Mouse (Mus musculus) hindbrain, embryonic 11.5 days (tissue): Measurements from ENCODE around the gene Fancc. TPM values are rescaled to one million over a fixed set of nuclear protein-coding genes. Genes with fewer than 3 reads are reported as not detected.

Source experiments
- ATAC-seq: fragments of 200-750 bp; cut with Nextera tagmentation; 2 replicates; pipeline ENCODE4 v1.8.0; 2017; ENCODE audit warnings: mild to moderate bottlenecking, moderate TSS enrichment, moderate library complexity; ENCODE audit not compliant: low FRiP score
- DNase-seq: peaks from one replicate; pipeline ENCODE4 v3.0.0-alpha.2; 2015; ENCODE audit warnings: low spot score
- H3K27ac ChIP-seq: fragments of 300-500 bp; sonication (generic); 2 replicates; pipeline ENCODE4 v1.5.1; 2014; ENCODE audit warnings: mild to moderate bottlenecking, low read depth, low read length
- H3K27me3 ChIP-seq: fragments of 300-500 bp; sonication (generic); 2 replicates; pipeline ENCODE4 v1.6.1; 2014; ENCODE audit warnings: mild to moderate bottlenecking, low read length, moderate library complexity, mixed read lengths; ENCODE audit not compliant: control insufficient read depth, insufficient read depth
- H3K36me3 ChIP-seq: fragments of 300-500 bp; sonication (generic); 2 replicates; pipeline ENCODE4 v1.6.1; 2014; ENCODE audit warnings: mild to moderate bottlenecking, low read length, moderate library complexity, mixed read lengths; ENCODE audit not compliant: control insufficient read depth, insufficient read depth
- H3K4me1 ChIP-seq: fragments of 300-500 bp; sonication (generic); replicated peaks from 2 replicates; pipeline ENCODE4 v1.6.1; 2014; ENCODE audit warnings: low read length, mixed read lengths; ENCODE audit not compliant: control insufficient read depth, insufficient read depth
- H3K4me2 ChIP-seq: fragments of 300-500 bp; sonication (generic); replicated peaks from 2 replicates; pipeline ENCODE4 v1.6.1; 2014; ENCODE audit warnings: mild to moderate bottlenecking, low read depth, low read length
- H3K4me3 ChIP-seq: fragments of 300-500 bp; sonication (generic); 2 replicates; pipeline ENCODE4 v1.5.1; 2014; ENCODE audit warnings: low read depth, low read length
- H3K9ac ChIP-seq: fragments of 300-500 bp; sonication (generic); 2 replicates; pipeline ENCODE4 v1.6.1; 2014; ENCODE audit warnings: low read depth, low read length
- H3K9me3 ChIP-seq: fragments of 300-500 bp; sonication (generic); 2 replicates; pipeline ENCODE4 v1.6.1; 2016; ENCODE audit warnings: low read length; ENCODE audit not compliant: control insufficient read depth
- WGBS: fragments of 180-500 bp; shearing (Covaris S2); extraction: QIAGEN DNeasy Blood & Tissue Kit; methylation state at CpG from one replicate; pipeline ENCODE4 v1.1.7; 2014; 5-methylcytosine and 5-hydroxymethylcytosine counted together
- polyA plus RNA-seq: library from polyadenylated mRNA; unstranded; fragments of >200 nt; fragmentation: Nextera tagmentation; extraction: Ambion mirVana; gene quantifications from 2 replicates; pipeline ENCODE4 v1.2.1, GENCODE M21; 2014

Gene Fancc
- polyA plus RNA-seq, 1 experiment from 2014 or later, result 26.1 TPM

GRCm38 (mm10) chr13:63249171-63249570, 247.9 kb downstream of the Fancc start:
- no peaks in the 10 kb centered on the region for H3K36me3 ChIP-seq
- H3K9me3 ChIP-seq, result no peaks in the 10 kb centered on the region
- DNase-seq, result no peak
- no peaks in the 10 kb centered on the region for H3K27me3 ChIP-seq
- no peak overlapping the region for H3K4me3 ChIP-seq
- 94% methylated on average over 7 of the region's 7 CpGs for WGBS
- no peak overlapping the region for H3K4me2 ChIP-seq
- no peak overlapping the region for H3K9ac ChIP-seq
- H3K4me1 ChIP-seq, result peaks cover 2% of the 10 kb centered on the region; the same call in 1 of the 2 replicates
- H3K27ac ChIP-seq, result no peak overlapping the region
- no peak for ATAC-seq

GRCm38 (mm10) chr13:63248318-63248717, 248.8 kb downstream of the Fancc start:
- WGBS, result 90% methylated on average over 10 of the region's 10 CpGs

GRCm38 (mm10) chr13:63247631-63248030, 249.4 kb downstream of the Fancc start:
- ATAC-seq, result no peak
- 96% methylated on average over 11 of the region's 11 CpGs for WGBS
- no peak overlapping the region for H3K4me3 ChIP-seq
- no peak for DNase-seq
- no peaks in the 10 kb centered on the region for H3K27me3 ChIP-seq
- H3K27ac ChIP-seq, result no peak overlapping the region
- no peak overlapping the region for H3K9ac ChIP-seq
- no peaks in the 10 kb centered on the region for H3K9me3 ChIP-seq
- H3K36me3 ChIP-seq, result no peaks in the 10 kb centered on the region
- H3K4me1 ChIP-seq, result peaks cover 2% of the 10 kb centered on the region; the same call in 1 of the 2 replicates
- H3K4me2 ChIP-seq, result no peak overlapping the region

More at GRCm38 (mm10) chr13:63248318-63248717, 248.8 kb downstream of the Fancc start:
- no peaks in the 10 kb centered on the region for H3K9me3 ChIP-seq
- no peak overlapping the region for H3K4me3 ChIP-seq
- H3K4me1 ChIP-seq, result peaks cover 2% of the 10 kb centered on the region; the same call in 1 of the 2 replicates
- H3K27ac ChIP-seq, result no peak overlapping the region
- no peak for DNase-seq
- no peak overlapping the region for H3K9ac ChIP-seq
- H3K27me3 ChIP-seq, result no peaks in the 10 kb centered on the region
- no peak overlapping the region for H3K4me2 ChIP-seq
- H3K36me3 ChIP-seq, result no peaks in the 10 kb centered on the region
- no peak for ATAC-seq

GRCm38 (mm10) chr13:63247041-63247440, 250.0 kb downstream of the Fancc start:
- no peaks in the 10 kb centered on the region for H3K9me3 ChIP-seq
- 70% methylated on average over 7 of the region's 7 CpGs for WGBS
- H3K27me3 ChIP-seq, result no peaks in the 10 kb centered on the region
- no peak overlapping the region for H3K9ac ChIP-seq
- DNase-seq (no peak), ATAC-seq (no peak)
- H3K4me3 ChIP-seq, result no peak overlapping the region
- no peak overlapping the region for H3K27ac ChIP-seq
- H3K4me1 ChIP-seq, result peaks cover 2% of the 10 kb centered on the region; the same call in 1 of the 2 replicates
- H3K36me3 ChIP-seq, result no peaks in the 10 kb centered on the region
- H3K4me2 ChIP-seq, result no peak overlapping the region

- H3K9ac ChIP-seq, result no peak overlapping the region
- no peak overlapping the region for H3K4me2 ChIP-seq
- WGBS, result 83% methylated on average over 12 of the region's 12 CpGs
- no peak overlapping the region for H3K27ac ChIP-seq
- no peaks in the 10 kb centered on the region for H3K9me3 ChIP-seq
- no peak overlapping the region for H3K4me3 ChIP-seq
- DNase-seq, result no peak
- no peaks in the 10 kb centered on the region for H3K36me3 ChIP-seq
- H3K27me3 ChIP-seq, result no peaks in the 10 kb centered on the region
- H3K4me1 ChIP-seq, result peaks cover 2% of the 10 kb centered on the region; the same call in 1 of the 2 replicates
- no peak for ATAC-seq
Measured at GRCm38 (mm10) chr13:63246332-63246940, 250.6 kb downstream of the Fancc start.

- Histone ChIP-seq H3K27ac (no peak overlapping the region), H3K4me2 (no peak overlapping the region), H3K36me3 (no peaks in the 10 kb centered on the region), H3K9ac (no peak overlapping the region), H3K27me3 (no peaks in the 10 kb centered on the region), H3K4me3 (no peak overlapping the region), H3K9me3 (no peaks in the 10 kb centered on the region), H3K4me1 (peaks cover 4% of the 10 kb centered on the region; the same call in 1 of the 2 replicates)
- WGBS, result 71% methylated on average over 4 of the region's 4 CpGs
- DNase-seq (no peak), ATAC-seq (no peak)
Measured at GRCm38 (mm10) chr13:63245812-63246211, 251.3 kb downstream of the Fancc start.

- no peak for DNase-seq
- WGBS, result 50% methylated on average over 9 of the region's 9 CpGs
- H3K27me3 ChIP-seq, result 0 out of 2 replicates have a peak, but pooled peaks cover 2% of the 10 kb centered on the region
- no peaks in the 10 kb centered on the region for H3K9me3 ChIP-seq
- H3K27ac ChIP-seq, result no peak overlapping the region
- peaks cover 4% of the 10 kb centered on the region; the same call in 1 of the 2 replicates for H3K4me1 ChIP-seq
- no peaks in the 10 kb centered on the region for H3K36me3 ChIP-seq
- ATAC-seq, result peak; percentile 31; the same call in 1 of the 2 replicates
- H3K4me3 ChIP-seq, result no peak overlapping the region
- no peak overlapping the region for H3K9ac ChIP-seq
- no peak overlapping the region for H3K4me2 ChIP-seq
Measured at GRCm38 (mm10) chr13:63245218-63245617, 251.9 kb downstream of the Fancc start.

GRCm38 (mm10) chr13:63244425-63244824, 252.7 kb downstream of the Fancc start:
- H3K27ac ChIP-seq, result no peak overlapping the region
- no peak overlapping the region for H3K9ac ChIP-seq
- H3K9me3 ChIP-seq, result no peaks in the 10 kb centered on the region
- H3K36me3 ChIP-seq, result no peaks in the 10 kb centered on the region
- H3K27me3 ChIP-seq, result 0 out of 2 replicates have a peak, but pooled peaks cover 2% of the 10 kb centered on the region
- H3K4me2 ChIP-seq, result no peak overlapping the region
- no peak; the same call in 1 of the 2 replicates for ATAC-seq
- no peak overlapping the region for H3K4me3 ChIP-seq
- DNase-seq, result no peak
- WGBS, result 63% methylated on average over 3 of the region's 3 CpGs
- H3K4me1 ChIP-seq, result peaks cover 4% of the 10 kb centered on the region; the same call in 1 of the 2 replicates

- no peak overlapping the region for H3K4me2 ChIP-seq
- DNase-seq, result no peak
- 85% methylated on average over 5 of the region's 5 CpGs for WGBS
Measured at GRCm38 (mm10) chr13:63243586-63243985, 253.5 kb downstream of the Fancc start.

More at GRCm38 (mm10) chr13:63243586-63243985, 253.5 kb downstream of the Fancc start:
- no peak overlapping the region for H3K4me3 ChIP-seq
- H3K4me1 ChIP-seq, result peaks cover 4% of the 10 kb centered on the region; the same call in 1 of the 2 replicates
- H3K27me3 ChIP-seq, result 0 out of 2 replicates have a peak, but pooled peaks cover 2% of the 10 kb centered on the region
- no peaks in the 10 kb centered on the region for H3K9me3 ChIP-seq
- H3K9ac ChIP-seq, result no peak overlapping the region
- H3K36me3 ChIP-seq, result no peaks in the 10 kb centered on the region
- ATAC-seq, result no peak
- H3K27ac ChIP-seq, result no peak overlapping the region
